Mouse (Mus musculus): ENCODE results near the gene Kcnab1.

The Kcnab1 gene

GRCm38 (mm10) chr3:65108945-65109921, at the start of gene Kcnab1:
Gene Kcnab1 (plus strand): TSS chr3:65109384.
- DNase-seq (ENCODE audit: low read depth, low spot score), result no peak

GRCm38 (mm10) chr3:65088295-65088694, 20.9 kb upstream of the Kcnab1 start:
- no peak for DNase-seq (ENCODE audit: low read depth, low spot score)

- no peak for DNase-seq (ENCODE audit: low read depth, low spot score)
Measured at GRCm38 (mm10) chr3:65104117-65104516, 5.1 kb upstream of the Kcnab1 start.

- no peak for DNase-seq (ENCODE audit: low read depth, low spot score)
Measured at GRCm38 (mm10) chr3:65110190-65110589, 1.0 kb downstream of the Kcnab1 start.

GRCm38 (mm10) chr3:65111176-65111575, 2.0 kb downstream of the Kcnab1 start:
- DNase-seq (ENCODE audit: low read depth, low spot score), result no peak

- DNase-seq (ENCODE audit: low read depth, low spot score), result no peak
Measured at GRCm38 (mm10) chr3:65115164-65115563, 6.0 kb downstream of the Kcnab1 start.

GRCm38 (mm10) chr3:65116958-65117357, 7.8 kb downstream of the Kcnab1 start:
- no peak for DNase-seq (ENCODE audit: low read depth, low spot score)

DNA sequence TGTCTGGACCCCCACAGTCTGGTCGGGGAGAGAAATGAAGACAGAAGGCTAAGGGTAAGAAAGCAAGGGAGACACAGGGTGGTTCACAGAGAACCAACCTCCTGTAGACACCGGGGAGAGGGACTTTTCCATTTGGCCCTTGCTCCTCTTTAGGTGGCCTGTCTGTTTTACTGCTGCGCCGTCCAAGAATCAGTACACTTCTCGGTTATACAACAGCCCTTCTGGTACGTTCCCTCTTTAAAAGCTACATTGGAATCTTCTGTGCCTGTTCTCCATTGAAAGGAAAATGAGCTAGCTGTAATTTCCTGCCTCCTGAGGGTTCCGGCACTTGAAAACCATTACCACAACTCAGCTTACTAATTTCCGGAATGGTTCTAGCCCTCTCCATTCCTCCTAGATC, 8.2 kb downstream of the Kcnab1 start:
- DNase-seq (ENCODE audit: low read depth, low spot score), result no peak

DNA sequence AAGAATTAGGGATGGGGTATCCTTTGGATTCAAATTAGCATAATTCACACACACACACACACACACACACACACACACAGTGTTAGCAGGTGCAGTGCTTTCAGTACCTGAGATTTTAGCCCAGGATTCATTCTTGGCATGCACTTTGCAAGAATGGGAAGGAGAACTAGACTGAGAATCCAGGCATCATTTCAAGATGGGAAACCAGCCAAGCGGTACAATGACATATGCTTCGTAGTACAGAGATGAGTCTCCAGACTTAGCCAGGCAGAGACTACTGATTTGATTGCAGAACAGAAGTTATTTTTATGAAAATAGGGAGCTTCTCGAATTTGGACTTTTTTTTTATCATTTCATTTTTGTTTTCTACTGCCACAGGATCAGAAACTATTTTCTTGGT, 15.8 kb downstream of the Kcnab1 start:
- no peak for DNase-seq (ENCODE audit: low read depth, low spot score)

GRCm38 (mm10) chr3:65129625-65130024, 20.4 kb downstream of the Kcnab1 start:
- DNase-seq (ENCODE audit: low read depth, low spot score), result no peak

DNA sequence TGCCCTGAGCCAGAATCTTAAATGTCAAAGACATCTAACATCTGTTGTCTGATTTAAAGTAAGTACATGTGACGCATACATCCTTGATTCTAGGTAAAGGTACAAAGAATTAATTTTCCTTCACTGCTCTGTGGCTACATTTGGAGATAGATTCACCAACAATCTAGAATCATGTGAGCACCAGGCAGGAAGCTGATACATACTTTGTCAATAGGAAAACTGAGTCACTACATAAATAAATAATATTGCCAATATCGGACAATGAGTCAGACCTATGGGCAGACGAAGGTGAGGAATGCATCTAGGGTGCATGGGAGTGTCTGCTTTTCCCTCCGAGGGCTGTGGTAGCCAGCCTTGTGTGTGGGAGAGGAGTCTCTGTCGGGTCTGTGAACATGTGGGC, 25.7 kb downstream of the Kcnab1 start:
- no peak for DNase-seq (ENCODE audit: low read depth, low spot score)

- no peak for DNase-seq (ENCODE audit: low read depth, low spot score)
Measured at GRCm38 (mm10) chr3:65136897-65137296, 27.7 kb downstream of the Kcnab1 start.

DNA sequence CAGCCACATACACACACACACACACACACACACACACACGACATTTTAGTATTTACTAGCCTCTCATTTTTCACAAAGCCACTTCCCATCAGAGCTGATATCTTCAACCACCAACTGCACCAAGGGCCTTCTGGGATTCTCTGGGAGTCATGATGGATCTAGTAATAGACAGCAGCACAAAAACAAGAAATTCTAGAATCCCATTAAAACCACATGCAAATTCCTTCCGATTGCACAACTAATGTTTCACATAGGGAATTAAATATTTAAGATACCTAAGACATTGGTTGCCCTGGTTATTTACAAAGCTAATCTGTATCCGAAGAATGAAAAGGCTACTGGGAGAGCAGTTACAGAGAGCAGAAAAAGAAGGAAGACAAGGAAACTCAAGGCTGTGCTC, 29.6 kb downstream of the Kcnab1 start:
- no peak for DNase-seq (ENCODE audit: low read depth, low spot score)

- no peak for DNase-seq (ENCODE audit: low read depth, low spot score)
Measured at GRCm38 (mm10) chr3:65145152-65145551, 36.0 kb downstream of the Kcnab1 start.

DNA sequence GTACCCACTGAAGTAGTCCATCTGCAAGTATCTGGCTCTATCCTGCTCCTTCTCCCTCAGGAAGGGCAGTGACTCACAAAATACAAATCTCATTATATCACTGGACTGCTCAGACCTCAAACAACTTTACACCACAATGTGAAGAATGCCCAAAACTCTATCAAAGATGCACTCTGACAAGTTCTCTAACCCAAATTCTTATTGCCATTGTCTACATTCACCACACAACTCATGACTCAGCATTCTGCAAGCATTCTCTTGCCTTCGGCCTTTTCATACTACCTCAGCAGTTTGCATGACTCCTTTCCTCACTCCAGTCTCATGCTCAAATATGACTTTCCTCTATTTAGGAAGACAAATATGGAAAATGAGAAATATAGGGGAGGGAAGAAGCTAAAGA, 42.6 kb downstream of the Kcnab1 start:
- no peak for DNase-seq (ENCODE audit: low read depth, low spot score)

DNA sequence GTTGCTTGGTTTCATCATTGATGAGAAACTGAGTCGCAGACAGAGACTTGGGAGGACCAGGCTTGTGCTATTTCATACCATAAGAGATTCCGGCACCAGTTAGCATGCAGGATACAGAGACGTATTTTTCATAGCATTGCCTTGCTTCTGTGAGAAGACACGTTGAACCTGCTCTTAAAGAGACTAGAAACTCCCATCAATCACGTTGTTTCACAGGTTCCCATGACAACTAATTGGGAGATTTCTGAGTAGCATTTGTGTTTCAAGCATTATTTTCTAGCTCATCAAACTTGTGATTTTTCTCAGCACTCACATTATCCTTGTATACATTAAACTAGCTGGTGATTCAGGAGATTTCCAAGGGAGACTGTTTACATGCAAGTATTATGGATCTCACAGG, 63.8 kb downstream of the Kcnab1 start:
- no peak for DNase-seq (ENCODE audit: low read depth, low spot score)

DNA sequence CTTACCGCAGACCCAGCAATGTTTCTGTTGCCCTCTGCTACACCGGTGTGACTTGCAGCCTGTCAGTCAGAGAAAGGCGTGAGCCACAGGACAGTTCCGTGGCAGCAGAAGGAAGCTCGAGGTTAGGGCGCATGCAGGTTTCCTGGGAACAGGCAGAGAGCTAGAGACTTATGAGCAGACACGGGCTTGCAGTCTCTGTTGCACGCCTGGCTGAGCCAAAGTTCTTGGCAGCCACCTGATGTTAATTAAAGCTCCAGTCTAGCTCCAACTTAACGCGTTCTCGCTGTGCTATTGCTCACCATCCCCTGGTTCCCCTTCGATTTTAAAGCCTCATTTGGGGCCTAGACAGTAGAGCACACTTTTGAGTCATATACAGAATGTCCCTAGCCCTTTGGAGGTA, 65.4 kb downstream of the Kcnab1 start:
- DNase-seq (ENCODE audit: low read depth, low spot score), result no peak

DNA sequence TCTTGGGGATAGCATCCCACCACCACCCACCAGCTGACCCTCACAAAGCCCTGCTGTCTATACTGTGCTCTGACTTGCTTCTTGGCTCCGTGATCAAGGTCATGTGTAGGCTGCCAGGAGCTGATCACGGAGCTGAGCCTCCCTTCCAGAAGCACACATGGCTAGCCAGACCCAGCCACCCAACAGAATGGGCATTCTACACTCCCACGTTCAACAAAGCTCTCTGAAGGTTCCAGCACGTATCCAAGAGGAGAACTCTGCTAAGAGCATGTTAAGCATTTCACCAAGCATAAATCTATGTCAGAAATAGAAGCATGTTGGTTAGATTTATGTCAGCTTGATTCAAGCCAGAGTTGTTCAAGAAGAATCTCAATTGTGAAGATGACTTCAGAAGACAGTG, 66.6 kb downstream of the Kcnab1 start:
- DNase-seq (ENCODE audit: low read depth, low spot score), result no peak

- no peak for DNase-seq (ENCODE audit: low read depth, low spot score)
Measured at GRCm38 (mm10) chr3:65176846-65177245, 67.7 kb downstream of the Kcnab1 start.

DNA sequence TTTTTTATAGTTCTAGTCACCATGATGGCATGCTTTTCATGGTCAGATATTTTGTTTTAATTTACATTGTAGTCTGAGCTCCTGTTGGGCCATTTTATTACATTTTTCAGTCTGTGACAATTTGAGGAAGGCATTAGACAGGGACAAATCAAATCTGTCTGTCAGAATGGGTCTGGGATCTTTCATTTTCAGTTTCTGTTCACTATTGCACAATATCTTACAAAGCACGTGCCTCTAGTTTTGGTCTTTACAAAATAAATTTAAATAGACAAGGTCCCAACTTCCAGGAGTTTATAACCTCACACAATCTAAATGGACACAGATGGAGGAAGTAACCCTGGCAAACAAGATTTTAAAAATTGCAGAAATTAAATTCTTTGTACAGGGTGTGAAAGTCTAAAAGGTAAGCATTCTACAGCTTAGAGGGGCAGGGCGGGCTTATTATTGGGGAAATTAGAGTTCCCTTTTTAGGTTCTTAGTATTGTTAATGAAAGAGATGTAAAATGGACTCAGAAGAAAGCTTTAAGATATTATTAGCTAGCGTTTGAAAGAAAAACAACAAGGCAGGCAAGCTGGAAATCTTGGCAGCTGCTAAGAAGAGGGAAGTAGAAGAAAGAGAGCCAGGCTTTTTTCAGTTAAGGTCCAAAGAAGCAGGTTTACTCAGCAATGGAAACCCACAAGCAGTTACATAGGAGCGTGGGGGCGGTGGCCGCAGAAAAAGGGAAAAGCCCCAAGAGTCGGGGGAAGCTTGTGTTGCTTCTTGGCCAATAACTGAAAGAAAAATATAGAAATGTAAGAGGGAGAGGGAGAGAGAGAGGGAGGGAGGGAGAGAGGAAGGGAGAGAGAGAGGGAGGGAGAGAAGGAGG, 78.9 kb downstream of the Kcnab1 start:
- no peak for DNase-seq (ENCODE audit: low read depth, low spot score)

DNA sequence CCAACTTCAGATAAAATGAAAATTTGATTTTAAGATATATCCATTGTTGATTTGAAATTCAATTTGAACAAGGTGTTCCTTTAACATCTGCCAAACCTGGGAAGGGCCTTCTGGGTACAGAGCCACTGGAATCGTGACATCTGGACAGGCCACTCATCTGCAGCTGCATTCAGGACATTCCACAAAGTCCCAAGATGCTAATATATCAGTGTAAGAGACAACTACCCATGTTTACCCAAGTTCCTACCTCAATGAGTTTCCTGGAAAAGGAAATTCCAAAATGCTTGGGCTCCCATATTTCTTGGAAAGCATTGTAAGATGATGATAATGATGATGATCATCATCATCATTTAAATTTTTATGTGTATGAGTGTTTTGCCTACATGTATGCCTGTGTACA, 91.4 kb downstream of the Kcnab1 start:
- no peak for DNase-seq (ENCODE audit: low read depth, low spot score)

GRCm38 (mm10) chr3:65203361-65204117, 94.4 kb downstream of the Kcnab1 start:
- no peak for DNase-seq (ENCODE audit: low read depth, low spot score)
